Mouse (Mus musculus) frontal cortex, adult 2 months (tissue): ENCODE results near the gene Zc3h14. TPM values are rescaled to one million over a fixed set of nuclear protein-coding genes. Genes with fewer than 3 reads are reported as not detected.

Experiments
- DNase-seq, 2 experiments: peaks; one replicate each; pipeline ENCODE4 v3.0.0; 2022; ENCODE audit warnings: low spot score in 1 of 2; ENCODE audit errors: extremely low spot score in 1 of 2
- polyA plus RNA-seq: library from polyadenylated mRNA; depleted of rRNA; stranded (reverse); fragments of >200 nt; gene quantifications from 2 replicates; pipeline ENCODE4 v1.2.3, GENCODE M21; 2012; rRNA removed

The Zc3h14 gene
- polyA plus RNA-seq = 104 and 118 TPM in 2 replicates

GRCm38 (mm10) chr12:98746746-98747379 lies at the start of gene Zc3h14:
Gene Zc3h14, plus strand, starts transcription at chr12:98746964.
- peak; percentile 76 to 92 for DNase-seq

DNA sequence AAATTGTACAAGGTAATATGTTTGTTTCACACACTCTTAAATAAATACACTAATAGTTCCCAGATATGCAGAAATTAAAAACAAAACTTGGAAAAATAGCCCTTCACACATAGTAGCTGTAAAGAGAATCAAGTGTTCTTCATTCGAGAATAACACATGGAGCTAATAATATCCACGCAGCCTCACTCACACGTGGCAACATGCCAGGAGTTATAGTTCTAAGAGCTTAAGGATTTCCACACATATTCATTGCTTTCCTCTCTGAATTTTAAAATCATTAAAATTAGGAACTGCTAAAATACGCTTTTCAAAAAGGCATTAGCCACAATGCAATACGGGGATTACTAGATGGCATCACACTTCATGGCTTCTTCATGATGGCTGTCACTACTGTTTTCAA lies 49.6 kb upstream of the Zc3h14 start:
- peak in 1 of 2 experiments; percentile 36 for DNase-seq

GRCm38 (mm10) chr12:98701564-98701963 lies 45.2 kb upstream of the Zc3h14 start:
- DNase-seq = no peak

GRCm38 (mm10) chr12:98703554-98703953 lies 43.2 kb upstream of the Zc3h14 start:
- DNase-seq = no peak

GRCm38 (mm10) chr12:98703961-98704360 lies 42.8 kb upstream of the Zc3h14 start:
- no peak for DNase-seq

DNA sequence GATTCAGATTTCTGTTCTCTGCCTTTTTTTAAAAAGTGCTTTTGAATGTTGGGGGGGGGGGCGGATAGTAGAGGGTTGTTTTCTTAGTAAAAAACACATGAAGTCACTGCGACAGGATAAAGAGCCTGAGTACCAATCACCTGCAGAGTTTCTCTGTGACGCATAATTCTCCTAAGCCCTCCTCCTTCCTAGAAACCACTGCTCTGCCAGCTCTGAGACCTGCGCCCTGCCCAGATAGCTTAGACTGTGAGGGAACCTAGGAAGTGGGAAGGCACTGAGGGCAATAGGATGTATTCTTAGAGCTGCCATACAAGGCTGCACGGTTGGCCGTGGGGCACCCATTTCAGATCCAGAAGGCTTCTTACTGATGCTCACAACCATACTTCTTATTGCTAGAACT lies 33.9 kb upstream of the Zc3h14 start:
- no peak for DNase-seq

DNA sequence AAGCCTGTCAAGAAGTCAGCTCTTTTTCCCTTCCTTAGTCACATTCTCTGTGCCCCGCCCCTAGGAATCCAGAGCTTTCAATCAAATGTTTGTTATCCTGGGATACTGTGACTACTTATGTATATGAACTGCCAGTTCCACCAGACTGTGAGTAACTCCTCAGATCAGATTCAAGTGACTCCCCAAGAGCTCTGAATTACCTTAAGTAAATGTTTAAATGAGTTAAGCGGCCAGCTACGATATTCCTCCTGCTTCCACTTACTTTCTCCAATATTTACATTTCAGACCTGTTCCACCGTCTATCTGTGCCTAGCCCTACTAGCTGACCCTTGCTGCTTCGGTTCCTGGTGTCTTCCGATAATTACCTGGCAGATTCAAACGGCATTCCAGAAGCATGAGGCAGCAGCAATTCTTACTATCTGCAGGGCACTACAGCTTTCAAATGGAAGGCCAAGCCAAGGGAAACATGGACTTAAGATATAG lies 33.1 kb upstream of the Zc3h14 start:
- DNase-seq = no peak

GRCm38 (mm10) chr12:98714757-98715156 lies 32.0 kb upstream of the Zc3h14 start:
- no peak for DNase-seq

DNA sequence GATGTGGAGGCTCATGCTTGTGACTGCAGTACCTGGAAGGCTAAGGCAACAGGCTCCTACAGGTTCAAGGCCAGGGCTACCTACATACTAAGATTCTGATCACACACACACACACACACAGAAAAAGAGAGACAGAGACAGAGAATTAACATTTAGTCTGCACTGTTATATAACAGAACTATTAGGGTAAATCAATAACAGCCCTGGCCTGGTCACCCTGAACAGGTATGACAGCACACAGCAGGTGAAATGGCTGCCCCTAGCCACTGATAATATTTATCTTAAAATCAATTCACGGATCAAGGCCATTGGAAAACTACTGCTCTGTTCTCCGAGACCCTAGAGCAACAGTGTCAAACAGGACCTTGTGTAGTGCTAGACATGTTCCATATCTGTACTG lies 30.6 kb upstream of the Zc3h14 start:
- DNase-seq = no peak

GRCm38 (mm10) chr12:98720628-98721027 lies 26.1 kb upstream of the Zc3h14 start:
- DNase-seq = no peak

DNA sequence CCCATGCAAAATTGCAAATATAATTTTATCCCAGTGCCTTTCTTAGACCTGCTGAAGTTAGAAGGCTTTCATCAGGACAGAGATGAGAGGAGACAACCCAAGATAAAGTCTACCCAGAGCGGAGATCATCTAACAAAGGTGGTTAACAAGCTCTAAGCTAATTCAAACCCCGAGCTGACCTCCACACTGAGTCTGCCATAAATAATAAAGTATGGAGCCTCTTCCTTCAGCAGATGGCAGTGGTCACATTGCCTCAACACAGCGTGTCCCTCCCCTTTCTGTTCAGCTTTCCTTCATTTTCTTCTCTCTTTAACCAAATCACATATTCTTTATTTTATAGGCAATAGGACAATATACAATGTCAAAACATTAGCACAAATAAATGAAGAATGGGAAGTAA lies 25.7 kb upstream of the Zc3h14 start:
- no peak for DNase-seq

DNA sequence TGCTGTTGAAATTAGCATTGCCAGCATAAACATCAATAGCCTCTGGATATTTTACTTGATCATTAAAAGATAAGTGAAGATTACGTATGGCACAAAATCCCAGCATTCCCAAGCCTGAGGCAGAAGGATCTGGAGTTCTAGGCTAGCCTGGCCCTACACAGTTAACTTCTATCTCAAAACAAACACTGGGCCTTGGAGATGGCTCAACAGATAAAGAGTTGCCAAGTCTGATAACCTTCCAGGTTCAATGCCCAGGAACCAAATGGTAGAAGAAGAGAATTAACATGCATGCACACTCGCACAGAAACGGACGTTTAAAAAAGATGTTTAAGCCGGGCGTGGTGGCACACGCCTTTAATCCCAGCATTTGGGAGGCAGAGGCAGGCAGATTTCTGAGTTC lies 22.5 kb upstream of the Zc3h14 start:
- no peak for DNase-seq

GRCm38 (mm10) chr12:98724976-98725375 lies 21.8 kb upstream of the Zc3h14 start:
- no peak for DNase-seq

- no peak for DNase-seq
Observed at GRCm38 (mm10) chr12:98726078-98726477, 20.7 kb upstream of the Zc3h14 start.

- no peak for DNase-seq
Observed at GRCm38 (mm10) chr12:98727186-98727585, 19.6 kb upstream of the Zc3h14 start.

GRCm38 (mm10) chr12:98730682-98731081 lies 16.1 kb upstream of the Zc3h14 start:
- no peak for DNase-seq

DNA sequence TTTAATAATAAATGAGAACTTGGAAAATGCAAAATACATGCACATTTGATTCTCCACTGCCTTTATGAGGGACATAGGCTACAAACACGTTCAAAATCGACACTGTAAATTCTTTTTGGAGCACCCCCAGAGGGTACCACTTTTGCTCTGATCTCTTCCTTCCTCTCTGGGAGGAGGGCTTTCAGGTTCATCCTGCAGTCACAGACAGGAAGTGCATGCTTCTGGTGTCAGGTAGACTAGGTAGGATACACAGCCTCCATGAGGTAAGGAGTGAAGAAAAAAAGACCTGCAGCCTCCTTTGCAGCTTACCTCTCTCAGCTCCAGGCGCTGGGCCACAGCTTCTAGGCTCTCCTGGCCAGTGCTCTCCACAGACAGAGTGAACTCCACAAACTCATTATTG lies 13.6 kb upstream of the Zc3h14 start:
- no peak for DNase-seq

DNA sequence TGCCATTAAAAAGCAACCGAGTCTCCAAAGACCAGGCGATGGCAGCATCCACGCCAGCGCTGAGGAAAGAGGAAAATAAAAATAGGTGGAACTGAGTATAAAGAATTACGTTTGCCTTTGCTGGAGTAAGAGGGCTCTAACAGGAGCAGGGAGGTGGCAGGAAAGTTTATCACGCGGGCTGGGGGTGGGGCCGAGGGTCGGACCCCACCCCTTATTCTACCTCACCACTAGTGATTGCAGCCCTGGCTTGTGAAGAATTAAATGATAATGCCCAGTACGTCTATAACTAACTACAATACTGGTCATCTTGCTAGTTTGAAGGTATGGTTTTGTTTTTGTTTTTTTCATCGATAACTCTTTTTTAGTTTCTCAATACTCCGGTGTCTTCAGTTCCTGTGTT lies 13.0 kb upstream of the Zc3h14 start:
- no peak for DNase-seq

DNA sequence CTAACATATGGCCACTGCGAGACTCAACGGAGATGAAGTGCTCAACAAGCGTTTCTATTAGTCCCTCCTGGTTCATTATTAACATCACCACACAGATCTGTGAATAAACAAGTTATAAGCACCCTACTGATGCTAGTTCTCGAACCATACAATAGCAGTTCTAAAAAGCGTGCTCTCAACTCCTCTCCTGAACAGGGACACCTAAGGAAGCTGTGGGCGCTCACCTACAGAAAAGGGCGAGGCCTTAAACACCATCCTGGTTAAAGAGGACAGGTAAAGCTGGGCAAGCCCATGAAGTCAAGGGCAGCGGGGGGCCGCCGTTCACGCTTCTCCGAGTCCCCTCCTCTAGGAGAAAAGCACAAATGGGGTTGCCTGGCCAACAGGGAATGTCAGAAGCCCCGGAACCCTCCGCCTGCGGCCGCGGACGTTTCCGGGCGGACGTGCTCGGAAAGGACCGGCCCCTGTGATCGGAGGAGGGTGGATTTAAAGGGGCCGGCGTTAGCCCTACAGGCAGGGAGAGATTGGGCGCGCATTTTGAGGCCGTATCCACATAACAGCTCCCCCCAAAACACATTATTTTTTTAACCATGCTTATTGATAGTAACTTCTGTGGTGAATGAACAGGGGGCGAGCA lies 12.4 kb upstream of the Zc3h14 start:
- peak; percentile 47 to 91 for DNase-seq

DNA sequence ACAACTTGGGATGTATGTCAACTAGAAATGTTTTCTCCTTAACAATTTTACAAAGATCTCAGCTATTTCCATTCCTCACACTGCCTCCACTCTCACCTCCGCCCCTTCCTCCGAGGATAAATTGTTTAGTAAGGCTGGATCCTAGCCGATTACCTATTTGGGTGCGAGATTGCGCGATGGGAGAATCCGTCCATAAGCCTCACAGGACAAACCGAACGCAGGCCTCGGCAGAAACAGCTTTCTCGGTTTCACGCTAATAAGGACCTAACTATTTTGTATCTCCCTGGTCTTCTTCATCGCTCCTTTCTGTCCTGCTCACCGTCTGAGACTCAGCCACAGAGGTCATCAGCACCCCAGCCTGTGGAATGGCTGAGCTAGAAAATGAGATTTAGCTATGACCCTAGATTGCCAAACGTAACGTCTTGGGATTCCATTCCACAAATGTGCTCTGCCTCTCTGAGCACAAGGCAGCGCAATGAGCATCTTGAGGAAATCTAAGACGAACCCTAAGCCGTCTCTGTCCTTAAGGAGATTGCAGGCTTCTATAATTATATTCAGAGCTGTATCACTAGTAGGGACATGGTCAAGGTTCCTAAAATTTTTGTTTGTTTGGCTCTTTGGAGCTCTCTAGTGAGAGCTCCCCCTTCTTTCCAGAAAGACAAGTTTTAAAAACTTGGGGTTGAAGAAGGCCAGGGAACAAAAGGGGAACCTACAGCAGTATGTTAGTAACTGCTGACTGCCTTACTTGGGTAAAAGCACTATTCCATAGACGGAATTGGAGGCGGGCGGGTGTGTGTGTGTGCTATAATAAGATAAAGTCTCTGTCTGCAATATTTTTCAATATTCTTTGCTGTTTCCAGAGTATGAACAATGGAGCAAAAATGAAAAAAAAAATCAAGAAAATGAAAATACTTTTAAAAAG lies 11.6 kb upstream of the Zc3h14 start:
- no peak for DNase-seq
